Mouse (Mus musculus) forebrain, embryonic 15.5 days (tissue): Measurements from ENCODE around the gene Zfp316. TPM values are rescaled to one million over a fixed set of nuclear protein-coding genes. Genes with fewer than 3 reads are reported as not detected.
A peak's percentile ranks its signal among the peaks of the same experiment; 100 is the strongest.

Experiments
- ATAC-seq: fragments of 200-750 bp; cut with Nextera tagmentation; replicated peaks from 2 replicates; pipeline ENCODE4 v1.8.0; 2017; ENCODE audit warnings: mild to moderate bottlenecking, moderate TSS enrichment, moderate library complexity
- H3K27ac ChIP-seq: fragments of 300-500 bp; sonication (generic); replicated peaks from 2 replicates; pipeline ENCODE4 v1.5.1; 2015; ENCODE audit warnings: mild to moderate bottlenecking, inconsistent platforms
- H3K27me3 ChIP-seq: fragments of 300-500 bp; sonication (generic); 2 replicates; pipeline ENCODE4 v1.6.1; 2015; ENCODE audit warnings: inconsistent platforms
- H3K36me3 ChIP-seq: fragments of 300-500 bp; sonication (generic); 2 replicates; pipeline ENCODE4 v1.6.1; 2015; ENCODE audit warnings: mild to moderate bottlenecking, inconsistent platforms
- H3K4me1 ChIP-seq: fragments of 300-500 bp; sonication (generic); 2 replicates; pipeline ENCODE4 v1.6.1; 2015; ENCODE audit warnings: inconsistent platforms
- H3K4me2 ChIP-seq: fragments of 300-500 bp; sonication (generic); replicated peaks from 2 replicates; pipeline ENCODE4 v1.6.1; 2015; ENCODE audit warnings: mild to moderate bottlenecking, inconsistent platforms
- H3K4me3 ChIP-seq: fragments of 300-500 bp; sonication (generic); 2 replicates; pipeline ENCODE4 v1.5.1; 2015; ENCODE audit warnings: mild to moderate bottlenecking, inconsistent platforms
- H3K9ac ChIP-seq: fragments of 300-500 bp; sonication (generic); replicated peaks from 2 replicates; pipeline ENCODE4 v1.6.1; 2015; ENCODE audit warnings: mild to moderate bottlenecking, inconsistent platforms
- H3K9me3 ChIP-seq: fragments of 300-500 bp; sonication (generic); 2 replicates; pipeline ENCODE4 v1.6.1; 2016; ENCODE audit warnings: inconsistent platforms
- WGBS: fragments of 180-500 bp; shearing (Covaris S2); methylation state at CpG from one replicate; pipeline ENCODE4 v1.1.7; 2015; ENCODE audit warnings: mixed read lengths; 5-methylcytosine and 5-hydroxymethylcytosine counted together
- polyA plus RNA-seq: library from polyadenylated mRNA; unstranded; fragments of >200 nt; fragmentation: Nextera tagmentation; extraction: Ambion mirVana; gene quantifications from 2 replicates; pipeline ENCODE4 v1.2.1, GENCODE M21; 2015

Gene Zfp316
- polyA plus RNA-seq = 12.7 and 13.6 TPM in 2 replicates

GRCm38 (mm10) chr5:143269363-143270150, at the start of gene Zfp316:
Gene Zfp316 (minus strand): TSS chr5:143270022.
- H3K4me2 ChIP-seq = peak within 1 kb of the TSS; percentile 89
- peak; percentile 85 for ATAC-seq
- no peaks in the 10 kb centered on the region for H3K9me3 ChIP-seq
- 1% methylated on average over 69 of the region's 79 CpGs for WGBS
- H3K4me1 ChIP-seq = peaks cover 24% of the 10 kb centered on the region
- H3K9ac ChIP-seq = peak within 1 kb of the TSS; percentile 87
- H3K36me3 ChIP-seq = 0 out of 2 replicates have a peak, but pooled peaks cover 3% of the 10 kb centered on the region
- peak within 1 kb of the TSS; percentile 77 for H3K27ac ChIP-seq
- no peaks in the 10 kb centered on the region for H3K27me3 ChIP-seq
- H3K4me3 ChIP-seq = peak within 1 kb of the TSS; percentile 78

- Histone ChIP-seq H3K9ac (no peak overlapping the region), H3K4me3 (no peak overlapping the region), H3K9me3 (no peaks in the 10 kb centered on the region), H3K4me1 (peaks cover 18% of the 10 kb centered on the region), H3K27ac (no peak overlapping the region), H3K27me3 (no peaks in the 10 kb centered on the region), H3K36me3 (peaks cover 59% of the 10 kb centered on the region), H3K4me2 (no peak overlapping the region)
- 88% methylated on average over 8 of the region's 8 CpGs for WGBS
- no peak for ATAC-seq
Measured at GRCm38 (mm10) chr5:143317288-143317610, 47.4 kb upstream of the Zfp316 start.

- 85% methylated on average over 5 of the region's 5 CpGs for WGBS
- Histone ChIP-seq H3K27ac (no peak overlapping the region), H3K36me3 (peaks cover 59% of the 10 kb centered on the region), H3K4me1 (peaks cover 20% of the 10 kb centered on the region), H3K9me3 (no peaks in the 10 kb centered on the region), H3K4me3 (no peak overlapping the region), H3K27me3 (no peaks in the 10 kb centered on the region), H3K4me2 (no peak overlapping the region), H3K9ac (no peak overlapping the region)
- ATAC-seq = no peak
Measured at GRCm38 (mm10) chr5:143316605-143317287, 46.9 kb upstream of the Zfp316 start.

- ATAC-seq = no peak; the same call in 1 of the 2 replicates
- H3K27me3 ChIP-seq = no peaks in the 10 kb centered on the region
- no peak overlapping the region for H3K9ac ChIP-seq
- H3K27ac ChIP-seq = peak overlapping the region; percentile 98
- 14% methylated on average over 8 of the region's 8 CpGs for WGBS
- H3K9me3 ChIP-seq = no peaks in the 10 kb centered on the region
- peaks cover 61% of the 10 kb centered on the region for H3K36me3 ChIP-seq
- H3K4me3 ChIP-seq = peak overlapping the region; percentile 99
- peak overlapping the region; percentile 88 for H3K4me2 ChIP-seq
- peaks cover 31% of the 10 kb centered on the region for H3K4me1 ChIP-seq
Measured at GRCm38 (mm10) chr5:143315514-143315888, 45.7 kb upstream of the Zfp316 start.

GRCm38 (mm10) chr5:143314730-143315513, 45.1 kb upstream of the Zfp316 start, which contains the start of gene E130309D02Rik:
Gene E130309D02Rik (minus strand): TSS chr5:143315360.
- H3K9ac ChIP-seq = peak within 1 kb of the TSS; percentile 99
- H3K4me3 ChIP-seq = peak within 1 kb of the TSS; percentile 99
- peak within 1 kb of the TSS; percentile 98 for H3K27ac ChIP-seq
- H3K9me3 ChIP-seq = no peaks in the 10 kb centered on the region
- WGBS = under 1% methylated on average over 101 of the region's 101 CpGs
- peaks cover 63% of the 10 kb centered on the region for H3K36me3 ChIP-seq
- peaks cover 31% of the 10 kb centered on the region for H3K4me1 ChIP-seq
- no peaks in the 10 kb centered on the region for H3K27me3 ChIP-seq
- peak; percentile 86 for ATAC-seq
- peak within 1 kb of the TSS; percentile 88 for H3K4me2 ChIP-seq

GRCm38 (mm10) chr5:143314183-143314729, 44.4 kb upstream of the Zfp316 start:
- peak overlapping the region; percentile 98 for H3K27ac ChIP-seq
- H3K27me3 ChIP-seq = no peaks in the 10 kb centered on the region
- peak overlapping the region; percentile 99 for H3K4me3 ChIP-seq
- no peaks in the 10 kb centered on the region for H3K9me3 ChIP-seq
- H3K36me3 ChIP-seq = peaks cover 62% of the 10 kb centered on the region
- peaks cover 31% of the 10 kb centered on the region for H3K4me1 ChIP-seq
- 0 out of 2 replicates have a peak, but pooled peaks have one; percentile 29 for ATAC-seq
- WGBS = 2% methylated on average over 16 of the region's 16 CpGs
- H3K4me2 ChIP-seq = peak overlapping the region; percentile 88
- peak overlapping the region; percentile 99 for H3K9ac ChIP-seq

DNA sequence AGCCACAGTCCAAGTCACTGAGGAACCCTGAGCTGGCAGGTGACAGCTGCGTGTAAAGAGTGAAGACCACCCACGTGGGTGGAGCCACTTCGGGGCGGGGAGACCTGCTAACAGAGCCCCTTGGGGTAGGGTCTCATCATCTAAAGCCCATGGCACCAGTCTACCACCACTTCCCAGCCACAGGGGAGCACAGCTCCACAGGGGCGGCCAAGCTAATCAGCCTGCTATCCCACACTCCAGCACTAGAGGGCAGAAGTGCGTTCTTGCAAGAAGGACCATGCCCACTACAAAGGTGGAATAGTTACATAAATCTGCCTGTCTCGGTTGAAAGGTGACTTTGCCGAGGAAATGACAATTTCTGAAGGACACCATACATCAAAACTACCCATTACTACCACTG, 42.1 kb upstream of the Zfp316 start:
- peaks cover 35% of the 10 kb centered on the region for H3K4me1 ChIP-seq
- 69% methylated on average over 8 of the region's 8 CpGs for WGBS
- no peak overlapping the region for H3K4me3 ChIP-seq
- no peaks in the 10 kb centered on the region for H3K9me3 ChIP-seq
- H3K36me3 ChIP-seq = peaks cover 65% of the 10 kb centered on the region
- no peak for ATAC-seq
- H3K27ac ChIP-seq = no peak overlapping the region
- no peak overlapping the region for H3K9ac ChIP-seq
- no peak overlapping the region for H3K4me2 ChIP-seq
- H3K27me3 ChIP-seq = no peaks in the 10 kb centered on the region

DNA sequence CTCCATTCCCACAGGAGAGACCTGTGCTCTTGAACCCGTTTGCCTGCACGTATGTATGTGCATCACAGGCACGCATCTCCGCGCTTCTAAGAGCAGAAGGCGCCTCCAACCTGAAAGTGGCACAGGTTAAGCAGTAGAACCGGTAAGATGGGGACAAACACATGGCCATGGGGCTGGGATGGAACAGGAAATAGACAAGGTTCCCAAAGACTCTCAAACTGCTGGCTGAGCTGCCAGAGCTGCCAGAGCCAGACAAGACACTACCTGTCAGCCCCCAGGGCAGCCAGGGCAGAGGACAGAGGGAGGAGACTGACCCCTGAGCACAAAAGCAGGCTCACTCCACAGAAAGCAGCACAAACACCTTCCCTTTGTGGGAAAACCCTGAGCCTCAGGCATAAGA, 40.1 kb upstream of the Zfp316 start:
- Histone ChIP-seq H3K9ac (no peak overlapping the region), H3K27ac (no peak overlapping the region), H3K27me3 (no peaks in the 10 kb centered on the region), H3K4me3 (no peak overlapping the region), H3K4me1 (peaks cover 38% of the 10 kb centered on the region), H3K4me2 (no peak overlapping the region), H3K36me3 (peaks cover 71% of the 10 kb centered on the region), H3K9me3 (no peaks in the 10 kb centered on the region)
- no peak for ATAC-seq
- WGBS = 95% methylated on average over 7 of the region's 7 CpGs

DNA sequence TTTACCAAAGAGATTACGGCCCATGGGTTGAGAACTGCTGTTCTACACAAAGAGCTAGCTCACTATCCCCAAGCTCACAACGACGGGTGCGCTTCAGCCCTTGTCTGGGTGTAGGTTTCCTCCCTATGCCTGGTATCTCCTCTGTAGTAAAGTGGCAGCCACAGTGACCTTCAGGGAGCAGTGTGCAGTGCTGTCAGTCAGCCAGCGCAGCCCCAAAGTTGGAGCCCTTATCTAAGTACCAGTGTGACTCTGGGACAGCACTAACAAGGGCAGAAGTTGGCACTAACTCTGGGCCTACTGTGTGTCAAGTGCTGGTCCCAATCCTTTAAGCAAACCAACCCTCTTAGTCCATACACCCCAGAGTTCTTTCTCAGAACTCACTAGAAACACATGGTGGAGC, 39.0 kb upstream of the Zfp316 start:
- no peak overlapping the region for H3K4me2 ChIP-seq
- no peak overlapping the region for H3K4me3 ChIP-seq
- no peak for ATAC-seq
- no peak overlapping the region for H3K9ac ChIP-seq
- no peaks in the 10 kb centered on the region for H3K9me3 ChIP-seq
- H3K36me3 ChIP-seq = peaks cover 76% of the 10 kb centered on the region
- H3K27me3 ChIP-seq = no peaks in the 10 kb centered on the region
- H3K27ac ChIP-seq = no peak overlapping the region
- WGBS = 96% methylated on average over 5 of the region's 5 CpGs
- peaks cover 32% of the 10 kb centered on the region for H3K4me1 ChIP-seq

GRCm38 (mm10) chr5:143304251-143304650, 34.4 kb upstream of the Zfp316 start:
- ATAC-seq = no peak
- H3K4me3 ChIP-seq = no peak overlapping the region
- peaks cover 74% of the 10 kb centered on the region for H3K36me3 ChIP-seq
- H3K9ac ChIP-seq = no peak overlapping the region
- no peaks in the 10 kb centered on the region for H3K9me3 ChIP-seq
- H3K27me3 ChIP-seq = no peaks in the 10 kb centered on the region
- no peak overlapping the region for H3K27ac ChIP-seq
- H3K4me1 ChIP-seq = peaks cover 10% of the 10 kb centered on the region
- 89% methylated on average over 7 of the region's 7 CpGs for WGBS
- H3K4me2 ChIP-seq = no peak overlapping the region

DNA sequence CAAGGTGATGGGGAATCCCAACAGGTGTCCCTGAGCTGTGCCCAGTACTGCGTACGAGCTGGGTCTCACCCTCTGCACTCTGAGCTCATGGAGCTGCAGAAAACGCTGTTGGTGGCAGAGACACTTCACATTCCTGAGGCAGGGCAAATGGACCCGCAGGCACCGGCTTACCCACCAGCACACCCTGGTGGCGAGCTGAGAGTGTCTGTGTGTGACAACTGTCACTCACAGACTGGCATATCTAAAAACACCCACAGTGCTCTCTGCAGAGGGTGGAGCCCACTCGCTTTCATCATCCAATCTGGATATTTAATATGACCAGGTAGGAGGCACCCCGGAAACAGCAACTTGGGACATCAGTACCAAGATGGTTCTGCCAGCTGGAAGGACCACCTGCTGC, 31.5 kb upstream of the Zfp316 start:
- Histone ChIP-seq H3K9ac (no peak overlapping the region), H3K4me2 (no peak overlapping the region), H3K9me3 (no peaks in the 10 kb centered on the region), H3K4me1 (no peaks in the 10 kb centered on the region; the same call in 1 of the 2 replicates), H3K4me3 (no peak overlapping the region), H3K36me3 (peaks cover 56% of the 10 kb centered on the region), H3K27me3 (no peaks in the 10 kb centered on the region), H3K27ac (no peak overlapping the region)
- ATAC-seq = no peak
- WGBS = 81% methylated on average over 8 of the region's 8 CpGs
